Mouse (Mus musculus) liver, postnatal 0 days (tissue): Measurements from ENCODE around the gene Mpdu1.

ENCODE experiments used
- CTCF ChIP-seq: sonication (generic); IDR thresholded peaks from 2 replicates; pipeline ENCODE4 v1.5.1; 2016; ENCODE audit warnings: antibody characterized with exemption, low read depth
- EP300 ChIP-seq: IDR thresholded peaks from 2 replicates; pipeline ENCODE4 v1.6.1; 2016; ENCODE audit warnings: antibody characterized with exemption, low read depth, mild to moderate bottlenecking

DNA sequence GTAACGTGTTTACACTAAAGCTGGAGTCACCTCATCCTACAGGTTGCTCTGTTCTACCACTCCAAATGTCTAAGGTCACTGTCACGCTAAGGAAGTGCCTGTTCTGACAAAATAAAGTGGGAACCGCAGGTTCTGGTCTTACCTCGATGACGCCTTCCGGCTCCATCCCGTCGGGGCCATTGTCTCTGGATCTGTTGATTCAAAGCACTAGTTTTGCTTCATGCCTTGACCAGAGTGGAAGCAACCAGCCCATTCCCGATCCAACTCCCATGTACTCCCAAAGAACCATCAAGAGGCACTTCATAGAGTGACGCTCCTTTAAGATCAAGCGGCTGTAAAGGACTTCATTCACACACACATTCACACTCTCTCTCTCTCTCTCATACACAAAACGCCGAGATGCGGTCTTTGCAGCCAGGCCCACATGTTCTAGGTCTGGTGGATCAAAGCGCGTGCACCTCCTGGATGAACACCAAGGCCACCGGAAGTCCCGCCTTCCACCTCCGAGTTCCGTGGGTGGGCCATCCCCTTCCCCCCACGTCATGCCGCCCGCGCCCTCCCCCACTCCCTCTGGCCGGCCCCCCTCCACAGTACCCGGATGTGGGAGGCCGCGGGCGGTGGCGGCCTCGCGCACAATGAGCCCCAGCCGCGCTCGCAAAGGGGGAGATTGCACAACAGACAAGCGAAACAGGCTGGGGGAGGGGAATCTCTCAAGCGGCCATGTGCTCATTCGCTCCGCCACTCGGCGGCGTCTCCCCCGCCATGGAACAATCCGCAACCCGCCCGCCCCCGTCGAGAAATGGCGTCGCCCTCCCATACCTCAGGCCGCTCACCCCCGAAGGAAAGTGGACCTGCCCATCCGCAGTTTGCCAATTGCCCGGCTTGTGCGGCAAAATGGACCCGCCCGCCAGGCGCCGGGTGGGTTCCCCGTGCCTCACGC, 8.6 kb upstream of the Mpdu1 start:
- TF ChIP-seq CTCF (no peak; the same call in 1 of the 2 replicates), EP300 (peak; percentile 68)
